Mouse (Mus musculus) liver, embryonic 12.5 days (tissue): Measurements from ENCODE around the gene Gm44596. TPM values are rescaled to one million over a fixed set of nuclear protein-coding genes. Genes with fewer than 3 reads are reported as not detected.

ENCODE experiments used
- ATAC-seq: fragments of 200-750 bp; cut with Nextera tagmentation; 2 replicates; pipeline ENCODE4 v1.8.0; 2017; ENCODE audit warnings: moderate number of reproducible peaks, mild to moderate bottlenecking, moderate library complexity
- H3K27ac ChIP-seq: fragments of 300-500 bp; sonication (generic); 2 replicates; pipeline ENCODE4 v1.5.1; 2016; ENCODE audit warnings: mild to moderate bottlenecking
- H3K27me3 ChIP-seq: fragments of 300-500 bp; sonication (generic); replicated peaks from 2 replicates; pipeline ENCODE4 v1.6.1; 2016; ENCODE audit warnings: mild to moderate bottlenecking, moderate library complexity
- H3K36me3 ChIP-seq: fragments of 300-500 bp; sonication (generic); 2 replicates; pipeline ENCODE4 v1.6.1; 2016; ENCODE audit warnings: mild to moderate bottlenecking, moderate library complexity
- H3K4me1 ChIP-seq: fragments of 300-500 bp; sonication (generic); 2 replicates; pipeline ENCODE4 v1.6.1; 2016
- H3K4me2 ChIP-seq: fragments of 300-500 bp; sonication (generic); 2 replicates; pipeline ENCODE4 v1.6.1; 2016; ENCODE audit warnings: mild to moderate bottlenecking, moderate library complexity
- H3K4me3 ChIP-seq: fragments of 300-500 bp; sonication (generic); 2 replicates; pipeline ENCODE4 v1.5.1; 2016; ENCODE audit warnings: mild to moderate bottlenecking, moderate library complexity
- H3K9ac ChIP-seq: fragments of 300-500 bp; sonication (generic); 2 replicates; pipeline ENCODE4 v1.6.1; 2016; ENCODE audit warnings: mild to moderate bottlenecking, moderate library complexity
- H3K9me3 ChIP-seq: fragments of 300-500 bp; sonication (generic); replicated peaks from 2 replicates; pipeline ENCODE4 v1.6.1; 2016; ENCODE audit warnings: mild to moderate bottlenecking, moderate library complexity
- WGBS: fragments of 180-500 bp; shearing (Covaris S2); methylation state at CpG from one replicate; pipeline ENCODE4 v1.1.7; 2016; ENCODE audit not compliant: insufficient replicate concordance; 5-methylcytosine and 5-hydroxymethylcytosine counted together
- polyA plus RNA-seq: library from polyadenylated mRNA; unstranded; fragments of >200 nt; fragmentation: Nextera tagmentation; extraction: Ambion mirVana; gene quantifications from 2 replicates; pipeline ENCODE4 v1.2.1, GENCODE M21; 2016

Gene Gm44596
- polyA plus RNA-seq, 1 experiment from 2014 or later = not detected

- H3K4me3 ChIP-seq = peak overlapping the region; percentile 89
- peak overlapping the region; percentile 96 for H3K9ac ChIP-seq
- no peak for ATAC-seq
- peak overlapping the region; percentile 94 for H3K4me2 ChIP-seq
- no peaks in the 10 kb centered on the region for H3K9me3 ChIP-seq
- H3K4me1 ChIP-seq = peaks cover 52% of the 10 kb centered on the region
- peak overlapping the region; percentile 93; the same call in 1 of the 2 replicates for H3K27ac ChIP-seq
- H3K27me3 ChIP-seq = no peaks in the 10 kb centered on the region
- WGBS = 76% methylated on average over 8 of the region's 8 CpGs
- H3K36me3 ChIP-seq = peaks cover 52% of the 10 kb centered on the region
Measured at GRCm38 (mm10) chr6:128436356-128437005, 61.2 kb downstream of the Gm44596 start.

DNA sequence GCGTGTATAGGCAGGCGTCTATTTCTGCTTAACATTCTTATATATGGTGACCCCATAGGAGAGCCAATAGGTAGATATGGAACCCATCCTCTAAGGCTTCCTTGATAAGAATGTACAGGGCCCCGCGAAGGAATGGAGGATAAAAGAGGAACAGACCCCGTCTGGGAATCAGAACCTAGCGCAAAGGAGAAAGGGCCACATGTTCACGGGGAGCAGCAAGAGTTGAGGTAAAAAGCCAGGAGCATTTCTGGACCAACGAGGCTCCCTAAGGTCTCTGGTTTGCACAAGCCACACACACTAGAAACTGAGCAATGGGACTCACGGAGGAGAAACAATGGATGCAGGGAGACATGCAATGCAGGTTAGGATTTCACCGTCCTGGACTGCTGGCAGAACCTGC, 62.0 kb downstream of the Gm44596 start:
- peak overlapping the region; percentile 96 for H3K9ac ChIP-seq
- H3K36me3 ChIP-seq = peaks cover 44% of the 10 kb centered on the region
- ATAC-seq = no peak
- H3K4me3 ChIP-seq = peak overlapping the region; percentile 89
- WGBS = under 1% methylated on average over 10 of the region's 10 CpGs
- peak overlapping the region; percentile 93 for H3K27ac ChIP-seq
- H3K4me2 ChIP-seq = peak overlapping the region; percentile 94
- no peaks in the 10 kb centered on the region for H3K27me3 ChIP-seq
- H3K4me1 ChIP-seq = peaks cover 48% of the 10 kb centered on the region
- no peaks in the 10 kb centered on the region for H3K9me3 ChIP-seq

DNA sequence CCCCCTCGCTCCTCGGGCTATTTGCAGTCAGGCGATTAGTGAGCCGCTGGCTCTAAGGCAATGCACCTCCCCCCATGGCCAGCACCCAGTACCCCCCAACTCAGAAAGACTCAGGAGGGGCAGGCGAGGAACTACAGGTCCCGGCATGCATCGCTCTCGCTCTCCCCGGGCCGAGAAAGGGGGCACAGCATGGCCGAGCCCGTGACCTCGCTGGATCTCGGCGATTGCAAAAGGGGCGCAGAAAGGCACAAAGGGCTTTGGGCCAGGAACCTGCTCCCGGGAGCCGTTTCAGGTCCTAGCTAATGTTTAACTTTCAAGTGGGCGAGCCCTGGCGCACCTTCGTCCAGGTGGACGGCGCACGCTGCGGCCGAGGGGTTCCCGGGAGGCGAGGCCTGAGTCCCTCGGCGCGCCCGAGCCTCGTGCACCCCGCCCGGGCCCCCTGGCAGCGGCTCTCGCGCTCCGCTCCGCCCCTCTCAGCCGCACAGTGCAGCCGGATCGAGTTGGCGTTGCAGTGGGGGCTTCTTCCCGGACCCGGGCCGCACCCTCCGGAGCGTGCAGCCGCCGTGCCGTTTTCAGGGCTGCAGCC, 62.5 kb downstream of the Gm44596 start:
- H3K4me2 ChIP-seq = peak overlapping the region; percentile 94
- H3K4me3 ChIP-seq = peak overlapping the region; percentile 89
- under 1% methylated on average over 52 of the region's 52 CpGs for WGBS
- peak; percentile 74 for ATAC-seq
- H3K9ac ChIP-seq = peak overlapping the region; percentile 96
- no peaks in the 10 kb centered on the region for H3K27me3 ChIP-seq
- H3K36me3 ChIP-seq = peaks cover 39% of the 10 kb centered on the region
- H3K9me3 ChIP-seq = no peaks in the 10 kb centered on the region
- H3K4me1 ChIP-seq = peaks cover 46% of the 10 kb centered on the region
- H3K27ac ChIP-seq = peak overlapping the region; percentile 93

DNA sequence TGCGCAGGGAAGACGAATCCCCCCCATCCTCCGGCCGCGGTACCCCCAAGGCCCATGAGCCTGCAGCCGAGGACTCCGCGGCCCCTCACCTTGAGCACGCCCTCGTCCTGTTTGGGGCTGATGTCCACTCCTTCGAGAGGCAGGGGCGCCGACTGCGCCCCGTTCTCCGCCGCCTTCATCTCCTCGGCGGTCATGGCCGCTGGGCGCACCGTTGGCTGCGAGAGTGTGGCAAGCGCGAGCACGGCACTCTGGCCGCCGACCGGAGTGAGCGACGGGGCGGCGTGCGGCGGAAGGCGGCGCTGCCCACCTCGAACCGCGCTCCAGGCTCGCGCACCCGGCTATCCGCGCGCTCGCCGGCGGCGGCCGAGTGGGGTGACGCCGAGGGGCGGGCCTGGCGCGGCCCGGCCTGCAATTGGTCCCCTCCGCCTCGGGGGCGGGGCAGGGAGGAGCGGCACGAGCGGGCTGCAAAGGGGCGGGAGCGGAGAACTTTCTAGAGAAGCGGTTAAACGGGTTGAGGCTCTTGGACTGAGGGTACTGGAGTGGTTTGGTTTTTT, 63.1 kb downstream of the Gm44596 start, which contains the start of gene Fkbp4:
Fkbp4 (minus strand) TSS at position 361 of the 554 bp plus-strand sequence.
- peaks cover 33% of the 10 kb centered on the region for H3K36me3 ChIP-seq
- peaks cover 46% of the 10 kb centered on the region for H3K4me1 ChIP-seq
- H3K4me2 ChIP-seq = peak within 1 kb of the TSS; percentile 94
- no peaks in the 10 kb centered on the region for H3K27me3 ChIP-seq
- H3K27ac ChIP-seq = peak within 1 kb of the TSS; percentile 93
- H3K9me3 ChIP-seq = no peaks in the 10 kb centered on the region
- H3K4me3 ChIP-seq = peak within 1 kb of the TSS; percentile 89
- ATAC-seq = peak; percentile 94
- under 1% methylated on average over 67 of the region's 67 CpGs for WGBS
- H3K9ac ChIP-seq = peak within 1 kb of the TSS; percentile 96

GRCm38 (mm10) chr6:128438871-128439341, 63.6 kb downstream of the Gm44596 start:
- Histone ChIP-seq H3K27ac (peak overlapping the region; percentile 93), H3K4me3 (peak overlapping the region; percentile 89), H3K4me1 (peaks cover 46% of the 10 kb centered on the region), H3K4me2 (peak overlapping the region; percentile 94), H3K9me3 (no peaks in the 10 kb centered on the region), H3K9ac (peak overlapping the region; percentile 72), H3K36me3 (peaks cover 28% of the 10 kb centered on the region), H3K27me3 (no peaks in the 10 kb centered on the region)
- WGBS = 24% methylated on average over 18 of the region's 18 CpGs
- peak; percentile 61 for ATAC-seq

- H3K4me1 ChIP-seq = peaks cover 48% of the 10 kb centered on the region
- H3K4me2 ChIP-seq = no peak overlapping the region
- no peak for ATAC-seq
- peak overlapping the region; percentile 58; the same call in 1 of the 2 replicates for H3K27ac ChIP-seq
- H3K4me3 ChIP-seq = no peak overlapping the region
- peaks cover 14% of the 10 kb centered on the region for H3K36me3 ChIP-seq
- H3K27me3 ChIP-seq = 0 out of 2 replicates have a peak, but pooled peaks cover 2% of the 10 kb centered on the region
- no peaks in the 10 kb centered on the region for H3K9me3 ChIP-seq
- WGBS = 89% methylated on average over 2 of the region's 2 CpGs
- no peak overlapping the region for H3K9ac ChIP-seq
Measured at GRCm38 (mm10) chr6:128440238-128440637, 64.9 kb downstream of the Gm44596 start.

DNA sequence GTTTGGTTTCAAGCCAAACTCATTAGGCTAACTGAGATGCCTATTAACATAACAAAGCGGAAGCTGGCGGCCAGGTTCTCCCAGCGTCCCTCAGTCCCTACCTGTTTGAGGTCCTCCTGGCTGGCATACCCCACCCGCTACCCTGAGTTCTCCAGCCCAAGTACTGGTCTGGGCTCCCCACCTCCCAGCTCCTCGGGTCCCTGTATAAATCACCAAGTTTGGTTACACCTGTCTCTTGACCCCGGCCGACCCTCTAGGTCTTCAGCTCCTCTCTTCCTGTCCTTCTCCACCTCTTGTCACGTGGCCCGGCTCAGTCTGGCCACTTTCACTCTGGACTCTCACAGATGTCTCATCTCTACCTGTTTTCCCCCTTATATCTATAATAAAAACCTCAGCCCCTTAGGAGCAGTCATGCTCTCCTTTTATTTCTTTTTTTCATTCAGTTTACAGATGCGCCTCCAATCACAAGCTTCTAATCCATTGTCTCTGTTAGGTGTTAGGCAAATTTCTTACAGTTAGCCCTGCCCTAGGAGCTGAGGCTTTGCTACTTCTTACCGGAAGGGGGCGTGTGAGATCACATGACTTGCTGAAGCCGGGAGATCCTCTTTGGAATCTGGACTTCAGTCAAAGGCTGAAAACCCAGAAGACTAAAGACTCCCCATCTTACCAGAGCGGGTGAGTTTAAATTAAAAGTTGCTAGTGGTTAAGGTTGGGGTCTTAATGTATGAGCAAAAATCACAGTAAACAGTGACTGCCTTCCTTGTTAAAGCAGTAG, 70.6 kb downstream of the Gm44596 start:
- Histone ChIP-seq H3K36me3 (no peaks in the 10 kb centered on the region), H3K4me2 (peak overlapping the region; percentile 52), H3K27me3 (peaks cover 5% of the 10 kb centered on the region; the same call in 1 of the 2 replicates), H3K4me1 (peaks cover 16% of the 10 kb centered on the region), H3K9ac (no peak overlapping the region), H3K27ac (no peak overlapping the region), H3K9me3 (no peaks in the 10 kb centered on the region), H3K4me3 (0 out of 2 replicates have a peak overlapping the region, but pooled peaks have one; percentile 2)
- ATAC-seq = peak; percentile 62; the same call in 1 of the 2 replicates
- 15% methylated on average over 14 of the region's 14 CpGs for WGBS

GRCm38 (mm10) chr6:128447063-128447462, 71.8 kb downstream of the Gm44596 start:
- no peak for ATAC-seq
- no peak overlapping the region for H3K4me3 ChIP-seq
- no peak overlapping the region for H3K4me2 ChIP-seq
- WGBS = 82% methylated on average over 5 of the region's 5 CpGs
- no peaks in the 10 kb centered on the region for H3K9me3 ChIP-seq
- no peaks in the 10 kb centered on the region for H3K36me3 ChIP-seq
- H3K27me3 ChIP-seq = peaks cover 5% of the 10 kb centered on the region; the same call in 1 of the 2 replicates
- no peak overlapping the region for H3K9ac ChIP-seq
- H3K27ac ChIP-seq = no peak overlapping the region
- peaks cover 16% of the 10 kb centered on the region for H3K4me1 ChIP-seq

DNA sequence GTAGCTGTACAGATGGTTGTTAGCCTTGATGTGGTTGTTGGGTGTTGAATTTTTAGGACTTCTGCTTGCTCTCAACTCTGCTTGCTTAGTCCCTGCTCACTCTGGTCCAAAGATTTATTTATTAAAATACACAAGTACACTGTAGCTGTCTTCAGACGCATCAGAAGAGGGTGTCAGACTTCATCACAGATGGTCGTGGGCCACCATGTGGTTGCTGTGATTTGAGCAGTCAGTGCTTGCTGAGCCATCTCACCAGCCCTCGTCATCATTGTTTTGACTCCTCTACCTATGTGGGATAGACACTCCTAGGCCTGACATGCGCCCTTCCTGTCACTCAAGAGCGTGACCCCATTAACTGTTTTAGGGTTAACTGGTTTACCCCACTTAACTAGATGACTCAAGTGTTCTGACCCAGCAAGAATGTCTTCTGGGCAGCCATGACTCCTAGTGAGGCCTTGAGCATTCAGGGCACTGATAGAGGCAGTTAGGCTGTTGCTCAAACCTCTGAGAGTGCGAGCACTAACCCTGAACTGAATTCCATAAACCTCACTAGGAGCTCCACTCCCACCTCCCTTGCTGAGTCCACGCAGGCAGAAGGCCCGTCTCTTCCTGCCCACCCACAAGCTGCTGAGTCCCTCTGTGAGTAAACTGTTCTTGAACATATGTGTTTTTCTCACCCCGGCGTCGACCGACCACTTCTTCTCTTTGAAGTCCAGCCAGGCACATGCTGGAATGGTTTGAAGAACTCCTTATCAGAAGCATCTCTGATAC, 80.7 kb downstream of the Gm44596 start:
- Histone ChIP-seq H3K4me3 (no peak overlapping the region), H3K9ac (no peak overlapping the region), H3K9me3 (no peaks in the 10 kb centered on the region), H3K27me3 (no peaks in the 10 kb centered on the region), H3K4me2 (no peak overlapping the region), H3K36me3 (no peaks in the 10 kb centered on the region), H3K27ac (no peak overlapping the region), H3K4me1 (no peaks in the 10 kb centered on the region)
- WGBS = 62% methylated on average over 12 of the region's 12 CpGs
- ATAC-seq = no peak
